Mouse (Mus musculus): ENCODE measurements around the gene Pnpo.

Pnpo gene

DNA sequence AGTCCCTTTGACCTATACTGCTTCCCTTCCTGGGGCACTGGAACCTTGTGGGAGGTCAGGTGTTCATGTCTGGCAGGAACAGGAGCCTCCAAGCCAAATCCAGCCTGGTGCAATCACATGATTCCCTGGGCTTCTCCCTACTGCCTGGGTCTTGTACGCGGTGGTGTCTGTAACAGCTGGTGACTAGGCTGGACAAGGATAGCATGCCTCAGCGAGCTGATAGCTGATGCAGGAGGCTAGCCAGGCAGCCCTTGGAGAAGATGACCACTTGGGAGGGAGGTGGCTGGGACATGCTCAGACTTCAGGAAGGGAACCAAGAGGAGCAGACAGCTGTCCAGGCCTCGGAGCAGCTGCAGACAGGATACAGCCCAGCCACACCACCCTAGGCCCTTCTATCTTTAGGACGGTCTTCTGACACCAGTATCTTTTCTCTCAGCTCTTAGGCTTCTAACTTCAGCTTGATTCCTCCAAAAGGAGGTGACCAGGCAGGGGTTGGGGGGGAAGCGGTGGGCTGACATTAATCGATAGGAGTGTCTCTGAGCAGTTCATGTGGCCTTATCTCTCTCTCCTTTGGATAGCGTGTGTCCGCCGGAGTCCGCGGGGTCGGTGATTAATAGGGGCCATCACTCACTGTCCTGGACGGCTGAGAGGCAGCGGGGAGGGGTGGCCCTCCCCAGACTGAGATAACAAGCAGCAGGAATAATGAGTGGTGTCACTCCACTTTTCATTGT is 37.2 kb downstream of the Pnpo start:
- DNase-seq (ENCODE audit: low spot score in 2 of 2), result no peak

DNA sequence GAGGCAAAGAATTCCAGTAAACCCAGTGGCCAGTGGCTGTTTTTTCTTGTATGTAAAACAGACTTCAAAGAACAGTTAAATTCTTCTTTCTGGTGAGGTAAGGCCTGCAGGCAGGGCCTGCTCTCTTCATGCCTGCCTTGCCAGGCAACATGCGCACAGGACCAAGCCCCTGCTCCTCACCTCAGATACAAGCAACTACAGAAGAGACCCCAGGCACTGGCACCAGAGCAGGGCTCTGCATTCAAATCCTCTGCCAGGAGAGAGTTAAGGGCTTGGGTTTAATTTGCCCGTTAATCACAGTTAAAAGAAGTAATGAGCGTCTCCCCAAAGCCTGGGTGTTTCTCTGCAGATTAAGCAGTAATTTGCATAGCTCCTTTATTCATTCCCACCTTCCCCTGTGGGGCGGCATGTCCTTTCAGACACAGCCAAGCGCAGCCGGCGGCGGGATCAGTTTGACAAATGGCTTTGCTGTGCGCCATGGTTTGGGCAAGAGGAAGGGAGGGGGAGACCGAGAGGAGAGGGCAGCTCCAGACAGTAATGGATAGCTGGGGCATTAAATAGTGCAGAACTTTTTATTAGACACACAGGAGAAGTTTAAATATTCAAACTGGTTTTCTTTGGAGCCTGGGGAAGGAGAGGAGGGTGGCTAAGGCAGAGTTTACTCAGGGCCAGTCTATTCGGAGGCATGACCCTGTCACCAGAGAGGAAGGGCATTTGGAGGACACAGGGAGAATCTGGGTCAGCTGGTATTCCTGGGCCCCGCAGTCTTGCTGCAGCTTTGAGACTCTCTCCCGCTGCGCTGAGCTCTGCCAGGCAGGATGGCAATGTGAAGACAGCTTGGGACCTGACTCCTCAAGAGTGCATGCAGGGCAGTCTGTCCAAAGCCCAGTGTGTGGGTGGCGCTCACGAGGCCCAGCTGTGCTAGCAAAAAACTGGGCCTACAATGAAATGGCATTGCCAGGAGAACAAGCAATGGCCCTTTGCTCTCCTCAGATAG is 40.8 kb downstream of the Pnpo start:
- DNase-seq (ENCODE audit: low spot score in 2 of 2), result no peak

DNA sequence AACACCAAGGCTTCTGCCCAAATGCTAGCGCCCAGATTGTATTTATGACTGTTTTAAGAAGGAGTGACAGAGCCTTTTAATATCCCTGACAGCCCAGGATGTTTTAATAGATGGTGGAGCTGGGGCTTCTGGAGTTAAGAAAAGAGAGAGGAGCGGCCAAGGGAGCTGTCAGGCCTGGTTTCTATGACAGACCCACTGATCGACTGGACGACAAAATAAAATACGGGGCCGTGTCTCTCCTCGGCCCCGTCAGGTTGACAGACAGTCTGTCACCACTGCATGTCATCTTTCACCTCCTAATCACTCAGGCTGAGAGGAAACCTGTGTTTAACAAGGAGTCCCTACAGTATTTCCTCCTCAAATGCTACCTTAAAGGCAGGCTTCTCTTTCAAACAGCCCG is 42.5 kb downstream of the Pnpo start:
- DNase-seq (ENCODE audit: low spot score in 2 of 2), result no peak

DNA sequence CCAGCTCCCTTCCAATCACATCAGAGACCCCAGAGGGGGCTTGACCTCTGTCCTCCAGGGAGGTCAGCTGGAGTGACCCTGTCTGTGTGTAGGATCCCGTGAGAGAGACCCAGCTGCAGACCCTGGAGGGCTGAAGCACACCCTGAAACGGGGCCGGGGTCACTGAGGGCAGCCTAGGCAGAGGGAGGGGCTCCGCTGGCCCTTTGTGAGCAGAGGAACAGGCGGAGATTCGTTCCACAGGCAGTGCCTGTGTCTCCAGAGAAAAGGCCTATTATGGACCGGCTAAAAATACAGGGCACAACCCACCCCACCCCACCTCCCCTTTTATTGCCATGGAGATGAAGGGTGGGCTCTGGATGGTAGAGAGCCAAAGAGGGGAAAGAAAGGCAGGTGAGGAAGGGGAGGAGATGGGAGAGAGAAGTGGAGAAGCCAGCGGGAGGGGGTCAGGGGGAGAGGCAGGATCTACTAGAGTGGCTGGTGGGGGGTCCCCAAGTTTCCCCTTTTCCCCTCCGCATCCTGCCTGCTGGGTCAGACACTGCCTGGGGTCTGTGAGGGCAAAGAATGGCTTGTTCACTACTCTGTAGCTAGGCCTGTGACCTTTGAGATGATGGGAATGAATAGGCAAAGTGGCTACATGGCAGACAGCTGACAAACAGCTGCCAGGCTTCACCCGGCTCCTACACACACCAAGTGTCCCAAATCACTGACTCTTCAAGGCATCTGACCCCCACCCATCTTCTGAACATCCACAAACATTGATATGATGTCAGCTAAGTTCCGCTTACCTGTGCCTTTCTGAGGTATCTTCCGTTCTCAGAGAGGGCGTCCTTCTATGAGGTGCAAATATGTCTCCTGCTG is 44.1 kb downstream of the Pnpo start:
- no peak for DNase-seq (ENCODE audit: low spot score in 2 of 2)

DNA sequence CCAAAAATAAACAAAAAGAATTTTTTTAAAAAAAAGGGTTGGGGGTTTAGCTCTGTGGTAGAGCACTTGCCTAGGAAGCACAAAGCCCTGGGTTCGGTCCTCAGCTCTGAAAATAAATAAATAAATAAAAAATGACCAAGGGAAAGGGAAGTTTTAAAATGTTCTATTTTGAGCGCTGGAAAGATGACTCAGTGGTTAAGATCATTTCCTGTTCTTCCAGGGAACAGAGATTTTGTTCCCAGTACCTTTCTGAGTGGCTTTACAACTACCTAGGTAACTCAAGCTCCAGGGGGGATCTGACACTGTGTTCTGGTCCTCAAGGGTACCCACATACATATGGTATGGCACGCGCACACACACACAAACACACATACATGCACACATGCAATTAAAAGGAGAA is 47.9 kb downstream of the Pnpo start:
- no peak for DNase-seq (ENCODE audit: low spot score in 2 of 2)

DNA sequence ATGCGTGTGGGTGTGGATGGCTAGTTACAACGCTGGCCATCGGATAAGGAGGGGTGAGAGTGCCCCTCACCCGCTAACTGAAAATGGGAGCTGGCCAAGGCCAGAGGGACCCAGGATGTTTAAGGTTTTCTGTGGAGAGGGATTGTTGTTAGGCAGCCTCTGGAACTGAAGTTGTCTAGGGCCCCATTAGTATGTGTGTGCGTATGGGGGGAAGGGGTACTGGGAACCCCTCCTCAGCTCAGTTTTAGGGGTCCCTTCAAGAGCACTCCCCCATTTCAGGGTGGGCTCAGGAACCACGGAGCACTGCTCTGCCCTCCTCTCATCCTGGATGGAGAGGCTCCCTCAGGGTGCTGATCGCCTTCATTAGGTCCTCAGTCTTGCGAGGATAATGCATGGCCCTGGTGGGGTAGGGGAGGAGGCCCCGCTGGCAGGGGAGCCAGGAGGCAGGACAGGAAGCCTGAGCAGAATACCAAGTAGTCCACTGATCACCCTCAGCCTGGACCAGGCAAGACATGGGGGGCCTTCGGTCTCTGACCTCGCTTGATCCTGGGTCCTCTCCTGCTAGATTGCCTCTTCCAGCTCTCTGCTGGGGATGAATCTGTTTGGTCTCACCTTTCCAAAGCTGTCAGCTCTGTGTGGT is 50.5 kb downstream of the Pnpo start:
- DNase-seq (ENCODE audit: low spot score in 2 of 2), result no peak

DNA sequence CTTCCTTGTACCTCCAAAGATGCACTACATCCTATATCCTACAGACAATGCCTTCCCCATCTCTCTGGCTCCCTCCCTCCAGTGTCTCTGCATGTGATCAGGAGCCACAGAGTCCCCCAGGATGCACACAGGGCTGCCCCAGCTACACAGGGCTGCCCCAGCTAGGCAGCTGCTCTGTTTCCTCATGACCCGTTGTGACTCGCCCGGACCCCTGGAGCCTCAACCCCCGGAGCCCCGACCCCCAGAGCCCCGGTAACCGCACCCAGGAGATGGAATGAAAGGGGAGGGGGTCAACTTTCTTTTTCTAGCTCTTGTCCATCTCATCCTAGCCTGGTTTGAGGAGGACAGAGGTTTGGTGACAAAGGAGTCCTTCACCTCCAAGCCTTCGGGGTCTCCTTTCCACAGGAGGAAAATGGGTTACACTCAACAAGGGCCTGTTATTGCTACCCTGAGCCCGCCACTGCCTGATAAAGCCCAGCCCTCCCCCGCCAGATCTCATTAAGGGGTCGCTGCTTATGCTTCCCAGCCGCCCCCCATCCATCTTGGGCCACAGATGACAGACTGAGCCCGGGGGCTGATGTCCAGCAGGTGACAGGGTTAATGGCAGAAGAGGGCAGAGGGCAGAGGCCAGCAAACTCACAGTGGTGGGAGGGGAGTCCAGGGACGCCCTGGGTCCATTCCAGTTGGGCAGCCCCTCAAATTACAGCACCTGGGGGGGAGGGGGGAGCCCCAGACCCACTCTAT is 51.8 kb downstream of the Pnpo start:
- no peak for DNase-seq (ENCODE audit: low spot score in 2 of 2)
